Mouse (Mus musculus): ENCODE data around the gene Bsn. TPM values are rescaled to one million over a fixed set of nuclear protein-coding genes. Genes with fewer than 3 reads are reported as not detected.
A peak's percentile ranks its signal among the peaks of the same experiment; 100 is the strongest.

Gene Bsn
- total RNA-seq, 2 experiments from 2014 or later = 261 to 275 TPM

- intact Hi-C loops (cut with DNase I) = loop anchor here (1.0 kb wide), 1 partner anchor 20 kb away; no protein-coding TSS in a partner anchor
- peak in 1 of 2 experiments; percentile 93 for DNase-seq (ENCODE audit: low spot score in 2 of 2)
These were observed 32.7 kb downstream of the Bsn start for GRCm38 (mm10) chr9:108157451-108157850.

GRCm38 (mm10) chr9:108156786-108157185, 33.4 kb downstream of the Bsn start:
- intact Hi-C loops (cut with DNase I) = loop anchor here (1.0 kb wide), 1 partner anchor 19 kb away; no protein-coding TSS in a partner anchor
- DNase-seq (ENCODE audit: low spot score in 2 of 2) = no peak

GRCm38 (mm10) chr9:108154814-108155213, 35.4 kb downstream of the Bsn start:
- no peak for DNase-seq (ENCODE audit: low spot score in 2 of 2)
- intact Hi-C loops (cut with DNase I) = no loop called here

GRCm38 (mm10) chr9:108153516-108154448, 36.4 kb downstream of the Bsn start:
- intact Hi-C loops (cut with DNase I) = no loop called here
- peak in 1 of 2 experiments; percentile 90 for DNase-seq (ENCODE audit: low spot score in 2 of 2)

- intact Hi-C loops (cut with DNase I) = no loop called here
These were observed 39.7 kb downstream of the Bsn start for GRCm38 (mm10) chr9:108150486-108150885.

GRCm38 (mm10) chr9:108149817-108150216, 40.4 kb downstream of the Bsn start:
- DNase-seq (ENCODE audit: low spot score in 2 of 2) = no peak
- intact Hi-C loops (cut with DNase I) = no loop called here

More at GRCm38 (mm10) chr9:108150486-108150885, 39.7 kb downstream of the Bsn start:
- no peak for DNase-seq (ENCODE audit: low spot score in 2 of 2)

GRCm38 (mm10) chr9:108147606-108148005, 42.6 kb downstream of the Bsn start:
- no peak for DNase-seq (ENCODE audit: low spot score in 2 of 2)

GRCm38 (mm10) chr9:108146451-108146850, 43.7 kb downstream of the Bsn start:
- DNase-seq (ENCODE audit: low spot score in 2 of 2) = no peak
- intact Hi-C loops (cut with DNase I) = no loop called here

More at GRCm38 (mm10) chr9:108147606-108148005, 42.6 kb downstream of the Bsn start:
- intact Hi-C loops (cut with DNase I) = no loop called here

GRCm38 (mm10) chr9:108145740-108146139, 44.4 kb downstream of the Bsn start:
- intact Hi-C loops (cut with DNase I) = no loop called here
- no peak for DNase-seq (ENCODE audit: low spot score in 2 of 2)

GRCm38 (mm10) chr9:108144371-108145270, 45.6 kb downstream of the Bsn start:
- peak in 1 of 2 experiments; percentile 82 for DNase-seq (ENCODE audit: low spot score in 2 of 2)
- intact Hi-C loops (cut with DNase I) = no loop called here

GRCm38 (mm10) chr9:108143470-108143869, 46.7 kb downstream of the Bsn start:
- intact Hi-C loops (cut with DNase I) = no loop called here
- no peak for DNase-seq (ENCODE audit: low spot score in 2 of 2)

GRCm38 (mm10) chr9:108141387-108141786, 48.8 kb downstream of the Bsn start:
- no peak for DNase-seq (ENCODE audit: low spot score in 2 of 2)
- intact Hi-C loops (cut with DNase I) = no loop called here

- intact Hi-C loops (cut with DNase I) = no loop called here
- DNase-seq (ENCODE audit: low spot score in 2 of 2) = no peak
These were observed 50.1 kb downstream of the Bsn start for GRCm38 (mm10) chr9:108139963-108140695.

GRCm38 (mm10) chr9:108139169-108139962, 50.8 kb downstream of the Bsn start:
- DNase-seq (ENCODE audit: low spot score in 2 of 2) = no peak
- intact Hi-C loops (cut with DNase I) = no loop called here

- intact Hi-C loops (cut with DNase I) = no loop called here
- no peak for DNase-seq (ENCODE audit: low spot score in 2 of 2)
These were observed 52.1 kb downstream of the Bsn start for GRCm38 (mm10) chr9:108138118-108138517.

- intact Hi-C loops (cut with DNase I) = loop anchor here (1.0 to 2.0 kb wide), 4 partner anchors 9 to 51 kb away; no protein-coding TSS in a partner anchor
These were observed 52.7 kb downstream of the Bsn start for GRCm38 (mm10) chr9:108137523-108137922.

GRCm38 (mm10) chr9:108136930-108137462, 53.2 kb downstream of the Bsn start:
- peak; percentile 58 to 96 for DNase-seq (ENCODE audit: low spot score in 2 of 2)
- intact Hi-C loops (cut with DNase I) = loop anchor here (1.0 to 2.0 kb wide), 4 partner anchors 9 to 52 kb away; no protein-coding TSS in a partner anchor

More at GRCm38 (mm10) chr9:108137523-108137922, 52.7 kb downstream of the Bsn start:
- peak; percentile 88 to 99 for DNase-seq (ENCODE audit: low spot score in 2 of 2)

- intact Hi-C loops (cut with DNase I) = loop anchor here (2.0 kb wide), 1 partner anchor 53 kb away; no protein-coding TSS in a partner anchor
- DNase-seq (ENCODE audit: low spot score in 2 of 2) = no peak
These were observed 54.0 kb downstream of the Bsn start for GRCm38 (mm10) chr9:108136225-108136624.
